Mouse (Mus musculus) left cerebral cortex, postnatal 36 days (tissue): ENCODE measurements around the gene Atrnl1. TPM values are rescaled to one million over a fixed set of nuclear protein-coding genes. Genes with fewer than 3 reads are reported as not detected.
A peak's percentile ranks its signal among the peaks of the same experiment; 100 is the strongest.
"Not testable (repeated sequence)": the region's sequence is repeated elsewhere in the genome, so short reads cannot be mapped to it uniquely, and the experiment has no call there.

Source experiments
- DNase-seq, 2 experiments: peaks; one replicate each; pipeline ENCODE4 v3.0.0; 2021 to 2022; ENCODE audit warnings: low spot score in 2 of 2, mixed read lengths in 1 of 2
- intact Hi-C: fragments of 180-260 bp; cut with DNase I; formaldehyde crosslinking; loops from one replicate; pipeline ENCODE4 v1.15.1; 2025
- total RNA-seq, 2 experiments: library from RNA; stranded (reverse); gene quantifications; 2 replicates each; pipeline ENCODE4 v1.2.3; 2021

Gene Atrnl1
- total RNA-seq, 2 experiments from 2014 or later: 102 to 104 TPM

DNA sequence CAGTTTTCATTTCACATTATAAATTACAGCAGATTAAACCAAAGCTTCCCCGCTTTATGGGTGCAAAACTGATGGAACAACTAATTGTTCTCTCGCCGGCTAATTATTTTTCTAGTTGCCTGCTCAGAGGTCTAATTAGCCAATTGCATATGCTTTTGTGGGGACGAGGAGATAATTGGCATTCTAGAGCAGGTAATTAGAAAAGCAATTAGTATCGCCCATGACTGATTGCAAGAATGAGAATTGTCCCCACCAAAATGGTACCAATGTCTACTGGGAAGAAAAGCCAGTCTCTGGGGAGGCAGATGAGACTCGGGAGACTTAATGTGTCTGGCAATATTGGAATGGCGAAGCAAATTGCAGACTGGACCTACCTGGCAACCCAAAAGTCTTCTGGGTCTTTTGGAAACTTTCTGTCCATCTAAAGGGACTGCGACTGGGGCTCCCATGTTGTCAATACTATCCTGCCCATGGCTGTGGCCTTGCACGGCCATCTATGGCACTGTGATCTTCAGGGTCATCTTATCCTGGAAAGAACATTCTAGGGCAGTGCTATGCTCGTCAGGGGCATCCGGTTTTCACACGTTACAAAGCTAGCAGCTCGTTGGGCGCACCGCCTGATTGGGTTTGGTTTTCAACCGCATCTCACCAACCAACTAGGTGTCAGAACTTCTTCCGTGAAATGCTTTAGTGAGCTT lies 377.0 kb downstream of the Atrnl1 start:
- intact Hi-C loops: no loop called here
- no peak for DNase-seq

DNA sequence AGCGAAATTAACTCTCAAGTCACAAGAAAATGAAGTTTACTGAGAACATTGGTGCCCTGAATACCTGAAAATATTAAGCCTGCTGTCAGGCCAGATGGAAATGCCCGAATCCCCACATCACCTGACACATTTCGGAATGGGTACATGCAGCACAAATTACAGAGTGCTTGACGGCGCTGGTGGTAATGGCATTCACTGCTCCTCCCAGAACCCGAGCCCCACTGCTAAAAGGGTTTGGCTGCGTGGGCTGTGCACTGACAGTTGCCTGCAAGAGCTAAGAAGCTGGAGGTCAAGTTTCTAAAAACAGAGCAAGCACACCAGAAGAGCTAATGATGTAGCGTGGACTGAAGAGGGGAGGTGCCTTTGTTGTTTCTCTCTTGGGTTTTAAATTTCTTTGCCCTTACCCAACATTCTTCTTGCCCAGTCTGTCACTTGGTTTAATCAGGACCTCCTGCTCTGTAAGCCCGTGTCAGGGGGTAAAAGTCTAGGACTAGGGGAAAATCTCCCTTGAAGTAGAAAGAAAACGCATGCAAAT lies 377.8 kb downstream of the Atrnl1 start:
- intact Hi-C loops: no loop called here

DNA sequence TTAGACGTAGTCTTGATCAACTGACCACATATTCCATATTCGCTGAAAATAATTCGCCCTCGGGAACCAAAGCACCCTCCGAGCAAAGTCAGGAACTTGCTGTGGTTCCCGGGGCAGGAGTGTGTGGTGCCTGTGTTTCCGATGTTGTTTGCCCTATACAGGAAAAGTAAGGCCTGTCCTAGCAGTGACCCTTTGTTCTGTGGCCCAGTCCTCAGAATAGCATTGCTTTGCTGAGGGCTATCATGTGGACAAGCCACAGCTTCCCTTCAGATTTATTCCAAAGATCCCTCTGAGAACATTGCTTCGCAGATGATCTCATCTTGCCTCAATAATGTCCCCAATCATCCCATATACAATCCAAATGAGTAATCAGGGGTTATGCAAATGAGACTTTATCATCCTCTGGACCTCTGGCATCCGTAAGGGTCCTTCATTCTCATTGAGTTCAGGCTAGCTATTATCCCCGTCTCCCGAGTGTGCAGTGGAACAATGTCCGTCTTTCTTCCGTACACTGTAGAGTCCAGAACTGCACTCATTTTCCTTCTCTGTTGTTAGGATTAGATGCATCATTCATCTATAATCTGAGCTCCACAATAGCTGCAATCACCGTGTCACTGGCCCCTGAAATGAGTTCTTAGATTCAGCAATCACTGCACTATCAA lies 380.4 kb downstream of the Atrnl1 start:
- DNase-seq: no peak
- intact Hi-C loops: no loop called here

More for the DNA sequence above, 377.8 kb downstream of the Atrnl1 start:
- no peak for DNase-seq

GRCm38 (mm10) chr19:57994174-57994833 lies 383.5 kb downstream of the Atrnl1 start:
- DNase-seq, intact Hi-C loops: not testable (repeated sequence)

DNA sequence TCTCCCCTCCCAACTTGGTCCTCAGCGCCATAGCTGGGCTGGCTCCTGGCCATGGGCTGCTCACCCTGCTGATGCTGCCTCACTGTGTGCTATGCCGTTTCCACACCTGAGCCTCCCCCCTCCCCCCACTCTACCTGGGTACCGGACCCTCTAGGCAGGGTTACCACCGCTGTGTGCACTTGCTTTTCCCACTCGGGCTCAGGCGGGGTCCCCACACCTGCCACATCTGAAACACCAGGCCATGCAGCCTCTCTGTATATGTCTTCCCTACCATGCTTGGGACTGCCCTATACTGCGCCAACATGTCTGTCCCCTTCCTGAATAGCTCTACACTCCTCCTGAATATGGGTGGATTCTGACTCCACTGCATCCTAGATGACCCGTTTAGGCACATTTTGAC lies 384.2 kb downstream of the Atrnl1 start:
- intact Hi-C loops: loop anchor here (5.0 kb wide), 1 partner anchor 472 kb away; no protein-coding TSS in a partner anchor
- no peak for DNase-seq

DNA sequence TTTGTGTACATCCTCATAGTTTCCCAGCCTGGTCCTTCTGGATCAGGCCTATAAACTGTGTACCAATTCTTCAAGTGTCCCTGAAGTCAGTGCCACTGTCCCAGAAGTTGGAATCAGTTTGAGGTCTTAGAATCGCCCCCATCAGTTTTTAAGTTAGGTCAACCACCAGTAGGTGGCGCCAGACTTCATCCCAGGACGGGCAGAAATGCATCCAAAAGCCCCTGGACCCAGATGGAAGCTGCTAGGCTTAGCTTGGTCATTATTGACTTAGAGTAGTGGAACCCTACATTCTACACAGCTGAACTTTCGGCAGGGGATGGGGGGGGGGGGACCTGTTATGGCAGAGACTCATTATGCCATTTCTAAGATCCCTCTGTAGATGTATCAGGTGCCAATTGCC lies 387.1 kb downstream of the Atrnl1 start:
- no peak for DNase-seq
- intact Hi-C loops: loop anchor here (5.0 kb wide), 1 partner anchor 469 kb away; no protein-coding TSS in a partner anchor

GRCm38 (mm10) chr19:58011636-58012035 lies 400.8 kb downstream of the Atrnl1 start:
- DNase-seq: no peak
- intact Hi-C loops: no loop called here

GRCm38 (mm10) chr19:58015741-58016140 lies 404.9 kb downstream of the Atrnl1 start:
- DNase-seq: no peak
- intact Hi-C loops: no loop called here

DNA sequence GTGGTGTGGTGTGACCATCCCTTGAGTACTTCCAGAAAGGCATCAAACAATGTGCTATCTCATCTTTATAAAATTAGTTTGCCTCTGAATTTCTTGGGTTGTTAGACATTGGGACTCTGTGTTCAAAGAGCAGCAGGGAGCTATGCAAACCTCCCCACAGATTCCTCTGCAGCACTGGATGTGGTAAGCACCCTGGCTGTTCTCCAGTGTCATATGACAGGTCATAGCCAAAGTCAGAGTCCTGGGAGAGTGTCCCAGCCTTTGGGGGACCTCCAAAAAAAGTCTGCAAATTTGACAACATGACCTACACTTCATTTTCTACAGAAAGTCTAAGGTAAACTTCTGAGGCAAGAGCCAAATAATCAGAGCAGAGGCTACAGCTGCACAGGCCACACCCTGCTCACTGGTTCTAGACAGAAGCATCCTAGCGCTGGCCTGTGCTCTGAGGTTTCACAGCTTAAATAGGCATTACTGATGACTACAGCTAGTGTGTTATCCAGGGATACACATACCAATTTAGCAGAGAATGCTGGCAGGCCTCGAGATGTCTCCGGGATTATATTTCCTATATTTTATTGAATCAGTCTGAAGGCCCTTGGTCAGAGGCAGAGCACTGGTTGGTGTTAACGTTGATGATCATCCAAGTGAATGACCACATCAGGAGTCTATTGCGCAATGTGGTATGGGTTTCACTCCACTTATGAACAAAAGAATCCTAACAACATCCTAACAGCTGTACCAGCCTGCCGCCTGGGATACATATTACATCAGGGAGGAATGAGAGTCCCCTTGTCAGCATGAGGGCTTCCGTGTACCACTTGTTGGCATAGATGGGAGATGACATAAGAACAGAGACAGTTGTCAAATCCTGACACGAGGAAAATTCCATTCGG lies 406.0 kb downstream of the Atrnl1 start:
- no peak for DNase-seq

DNA sequence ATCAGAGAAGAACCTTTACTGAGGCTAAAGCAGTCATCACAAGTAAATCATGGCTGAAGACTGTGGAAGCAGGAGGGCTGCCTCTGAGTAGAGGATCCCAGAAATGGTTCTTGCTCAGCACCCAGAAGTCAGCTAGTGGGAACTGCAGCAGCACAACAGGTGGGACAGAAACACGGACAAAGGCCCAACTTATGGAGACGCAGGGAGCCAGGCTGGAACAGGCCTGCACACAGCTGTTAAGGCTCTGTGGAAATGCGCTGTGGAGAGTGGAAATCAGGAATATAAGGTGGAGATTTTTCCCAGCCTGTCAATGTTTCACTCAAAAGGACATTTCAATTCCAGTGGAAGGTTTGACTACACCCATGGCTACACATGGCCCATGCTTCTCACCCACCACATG lies 406.6 kb downstream of the Atrnl1 start:
- intact Hi-C loops: no loop called here
- DNase-seq: no peak

More for the DNA sequence above, 406.0 kb downstream of the Atrnl1 start:
- intact Hi-C loops: no loop called here

DNA sequence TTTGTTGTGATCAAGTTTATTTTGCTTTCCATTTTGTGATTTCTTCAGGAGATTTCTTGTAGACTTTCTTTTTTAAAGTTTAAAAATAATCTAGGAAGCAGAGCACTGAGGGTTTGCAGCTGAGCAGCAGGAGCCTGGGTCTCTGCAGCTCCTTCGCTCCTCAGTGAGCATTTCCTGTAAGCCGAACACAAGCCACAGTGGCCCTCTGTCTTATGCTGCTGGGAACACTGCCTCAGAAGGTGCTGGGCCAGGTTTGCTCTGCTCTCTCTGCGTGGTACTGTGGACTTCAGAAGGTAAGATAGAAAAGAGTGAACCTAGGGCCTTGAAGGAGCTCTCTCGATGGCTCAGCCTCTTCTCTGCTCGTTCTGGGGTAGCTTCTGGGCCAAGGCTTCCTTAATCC lies 407.9 kb downstream of the Atrnl1 start:
- intact Hi-C loops: no loop called here
- no peak for DNase-seq

DNA sequence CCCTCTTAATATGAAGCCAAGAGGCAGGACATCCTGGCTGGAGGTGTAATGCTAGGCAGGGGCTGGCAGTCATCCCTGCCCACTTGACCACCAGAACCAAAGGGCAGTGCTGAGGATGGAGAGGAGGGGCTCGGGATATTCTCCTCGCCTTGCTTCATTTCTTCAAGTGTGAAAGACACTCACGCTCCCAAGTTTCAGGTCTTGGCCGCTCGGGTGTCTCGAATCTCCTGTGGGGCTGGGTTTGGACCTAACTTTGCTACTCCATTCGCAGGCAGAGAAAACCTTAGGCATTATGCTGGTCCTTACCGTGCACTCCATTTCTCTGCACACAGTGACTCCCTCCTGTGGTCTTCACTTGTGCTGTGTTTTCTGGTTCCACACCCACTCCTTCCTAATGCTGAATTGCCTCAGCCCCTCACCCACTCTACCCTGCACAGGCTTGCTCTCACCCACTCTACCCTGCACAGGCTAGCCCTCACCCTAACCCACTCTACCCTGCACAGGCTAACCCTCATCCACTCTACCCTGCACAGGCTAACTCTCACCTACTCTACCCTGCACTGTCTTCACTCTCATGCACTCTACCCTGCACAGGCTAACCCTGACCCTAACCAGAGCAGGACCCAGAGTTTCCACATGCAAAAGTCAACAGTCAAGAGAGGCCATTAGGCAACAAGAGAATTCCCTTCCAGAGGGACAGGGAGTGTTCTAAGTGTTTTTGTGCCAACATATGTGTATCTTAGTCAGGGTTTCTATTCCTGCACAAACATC lies 410.9 kb downstream of the Atrnl1 start:
- intact Hi-C loops: no loop called here
- no peak for DNase-seq

GRCm38 (mm10) chr19:58023216-58023825 lies 412.5 kb downstream of the Atrnl1 start:
- intact Hi-C loops: no loop called here
- no peak for DNase-seq

GRCm38 (mm10) chr19:58025053-58025452 lies 414.2 kb downstream of the Atrnl1 start:
- intact Hi-C loops: no loop called here
- no peak for DNase-seq

- intact Hi-C loops: no loop called here
- DNase-seq: peak; percentile 76 to 82
These were observed 418.8 kb downstream of the Atrnl1 start for GRCm38 (mm10) chr19:58029661-58030060.

GRCm38 (mm10) chr19:58033241-58033640 lies 422.4 kb downstream of the Atrnl1 start:
- intact Hi-C loops: no loop called here
- no peak for DNase-seq

DNA sequence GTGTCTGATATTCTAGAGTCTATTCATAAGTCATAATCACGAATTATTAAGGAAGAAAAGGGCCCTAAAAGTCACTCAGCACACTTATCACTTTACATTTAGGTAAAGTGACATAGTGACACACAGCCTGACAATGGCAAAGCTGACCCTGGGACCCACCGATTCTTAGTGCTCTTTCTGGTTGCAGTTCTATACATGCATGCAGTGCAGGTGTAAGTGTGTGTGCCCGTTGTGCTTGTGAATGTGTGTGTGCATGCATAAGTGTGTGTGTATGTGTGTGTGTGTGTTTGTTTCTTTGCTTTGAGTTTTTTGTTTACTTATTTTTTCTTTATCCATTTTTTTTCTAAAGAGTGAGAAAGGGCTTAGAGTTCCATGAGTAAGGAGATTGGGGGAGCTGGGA lies 425.3 kb downstream of the Atrnl1 start:
- DNase-seq: no peak
- intact Hi-C loops: no loop called here

DNA sequence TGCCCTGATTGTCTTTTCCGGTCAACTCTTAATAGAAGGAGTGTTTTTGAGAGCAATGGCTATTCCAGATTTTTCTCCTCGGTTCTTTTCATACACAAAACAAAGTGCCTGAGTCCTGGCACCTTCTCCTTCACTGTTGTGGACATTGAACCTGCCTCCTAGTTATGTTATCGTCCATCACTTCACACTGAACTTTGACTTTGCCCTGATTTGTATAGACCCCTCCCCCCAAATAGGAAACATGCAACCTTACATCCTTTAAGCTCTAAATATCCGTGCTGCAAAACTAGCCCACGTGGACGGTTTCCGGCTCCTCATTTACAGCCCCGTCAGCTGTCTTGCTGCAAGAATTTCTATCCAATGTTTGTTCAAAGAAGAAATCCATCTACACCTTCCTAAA lies 432.3 kb downstream of the Atrnl1 start:
- DNase-seq: no peak
- intact Hi-C loops: no loop called here
